Mouse (Mus musculus) heart, adult 8-10 months (tissue): ENCODE results near the gene Gpr55. TPM values are rescaled to one million over a fixed set of nuclear protein-coding genes. Genes with fewer than 3 reads are reported as not detected.

Source experiments
- DNase-seq: peaks from one replicate; pipeline ENCODE4 v3.0.0; 2022; ENCODE audit warnings: low spot score
- total RNA-seq, 4 experiments: library from RNA; stranded (reverse); gene quantifications; 2 replicates each; pipeline ENCODE4 v1.2.4; 2022

Gpr55 gene
- total RNA-seq, 4 experiments from 2014 or later = 0.09 TPM; not detected in 3

DNA sequence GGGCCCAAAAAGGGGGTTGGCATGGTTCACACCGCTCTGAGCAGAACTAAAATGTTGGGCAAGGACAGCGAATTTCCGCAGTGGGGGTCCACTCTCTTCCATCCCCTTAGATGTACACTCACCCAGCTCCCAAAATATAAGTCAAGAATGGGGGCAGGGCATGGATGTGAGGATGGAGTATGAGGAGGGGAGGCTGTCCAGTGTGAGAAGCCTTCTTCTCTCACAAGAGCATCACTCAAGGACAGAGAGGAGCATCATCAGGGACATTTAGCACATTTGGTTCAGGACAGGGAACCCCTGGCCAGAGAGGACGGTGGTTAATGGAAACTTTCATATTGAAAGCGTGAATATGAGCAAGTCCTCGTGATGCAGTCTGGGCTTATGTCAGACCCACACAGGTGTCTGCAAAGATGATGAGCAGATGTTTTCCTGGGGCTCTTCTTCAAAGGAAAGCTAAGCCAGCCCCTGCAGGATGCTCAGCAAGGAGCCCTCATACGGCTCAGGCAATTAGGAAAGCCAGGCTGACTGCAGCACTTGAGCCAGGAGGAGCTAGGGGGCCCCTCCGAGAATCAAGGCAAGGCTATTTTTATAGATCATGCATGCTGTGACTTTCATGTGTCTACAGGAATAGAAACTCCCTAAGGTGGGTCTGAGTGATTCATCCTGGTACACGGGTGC, 2.7 kb downstream of the Gpr55 start:
- DNase-seq = no peak

DNA sequence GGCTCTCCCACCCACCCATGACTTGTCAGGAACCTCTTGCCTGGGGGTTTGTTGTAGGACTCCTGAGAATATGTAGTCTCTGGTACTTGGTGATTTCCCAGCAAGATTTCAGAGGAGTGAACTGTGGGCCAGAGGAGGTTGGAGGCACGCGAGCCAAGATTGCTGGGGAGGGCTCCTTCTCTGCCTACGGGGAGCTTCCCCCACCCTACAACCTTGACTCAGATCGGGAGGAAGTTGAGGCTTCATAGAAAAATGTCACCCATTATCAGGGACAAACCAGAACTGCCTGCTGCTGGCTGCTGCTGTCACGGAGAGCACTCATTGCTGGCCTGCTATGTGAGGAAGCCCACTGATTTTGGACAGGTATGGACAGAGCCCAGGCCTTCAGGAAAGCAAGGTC, 3.5 kb downstream of the Gpr55 start:
- no peak for DNase-seq

- DNase-seq = no peak
Observed at GRCm38 (mm10) chr1:85955150-85955549, 5.7 kb downstream of the Gpr55 start.

GRCm38 (mm10) chr1:85949085-85949684, 11.6 kb downstream of the Gpr55 start:
- no peak for DNase-seq

- DNase-seq = no peak
Observed at GRCm38 (mm10) chr1:85942318-85942717, 18.5 kb downstream of the Gpr55 start.

GRCm38 (mm10) chr1:85937323-85937722, 23.5 kb downstream of the Gpr55 start:
- no peak for DNase-seq

- DNase-seq = no peak
Observed at GRCm38 (mm10) chr1:85936265-85936664, 24.5 kb downstream of the Gpr55 start.

- DNase-seq = peak; percentile 50
Observed at GRCm38 (mm10) chr1:85935148-85935852, 25.5 kb downstream of the Gpr55 start.

GRCm38 (mm10) chr1:85934560-85934959, 26.2 kb downstream of the Gpr55 start:
- DNase-seq = no peak

DNA sequence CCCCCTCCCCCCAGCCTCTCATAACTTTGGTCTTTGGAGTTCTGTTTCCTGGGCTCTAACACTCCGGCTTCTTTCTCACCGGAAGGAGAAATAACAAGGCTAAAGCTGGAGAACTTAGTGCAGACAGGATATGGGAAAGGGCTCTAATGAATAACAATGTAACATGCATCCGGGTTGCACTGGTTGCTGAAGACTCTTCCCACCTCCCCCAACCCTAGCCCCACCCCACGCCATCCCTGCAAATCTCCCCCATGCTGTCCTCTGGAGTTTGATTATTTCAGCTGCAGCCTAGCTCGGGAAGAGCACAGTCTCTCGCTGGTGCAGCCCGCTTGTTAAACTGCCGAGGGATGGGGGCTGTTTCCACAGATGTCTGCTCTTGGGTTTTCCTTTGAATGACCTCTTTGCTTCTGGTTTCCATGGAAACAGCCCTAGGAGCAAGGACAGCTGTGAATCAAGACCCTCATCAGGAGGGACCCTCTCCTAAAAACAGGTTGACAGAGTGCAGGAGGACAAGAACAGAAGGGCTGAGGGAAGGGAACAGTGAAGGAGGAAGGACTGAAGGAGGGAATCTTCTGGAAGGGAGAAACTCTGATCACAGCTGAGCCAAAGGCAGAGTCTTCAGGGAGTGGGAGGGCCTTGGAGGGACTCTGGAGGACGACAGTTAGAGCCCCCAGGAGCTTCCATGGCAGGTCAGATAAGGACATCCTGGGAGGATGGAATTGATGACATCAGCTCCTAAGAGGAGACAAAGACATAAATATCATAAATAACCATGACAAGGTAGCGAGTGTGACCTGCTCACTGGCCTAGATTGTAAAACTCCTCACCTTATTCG, 27.0 kb downstream of the Gpr55 start:
- no peak for DNase-seq

DNA sequence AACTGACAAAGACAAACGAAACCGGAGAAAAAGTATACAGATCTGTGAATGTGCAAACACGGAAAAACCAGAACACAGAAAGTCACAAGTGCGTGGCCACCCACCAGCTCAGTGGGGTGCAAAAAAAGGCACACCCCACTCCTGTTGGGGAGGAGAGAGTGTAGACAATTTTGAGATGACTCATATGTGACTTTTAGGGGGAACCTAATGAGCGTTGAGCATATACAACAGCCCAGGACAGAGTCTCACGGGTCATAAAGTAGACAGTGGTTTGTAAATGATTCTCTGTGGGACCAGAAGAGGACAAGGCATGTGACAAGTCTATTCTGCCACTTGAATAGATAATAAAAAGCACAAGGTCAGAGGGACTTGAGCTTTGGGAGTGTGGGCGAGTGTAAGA, 27.6 kb downstream of the Gpr55 start:
- DNase-seq = no peak

DNA sequence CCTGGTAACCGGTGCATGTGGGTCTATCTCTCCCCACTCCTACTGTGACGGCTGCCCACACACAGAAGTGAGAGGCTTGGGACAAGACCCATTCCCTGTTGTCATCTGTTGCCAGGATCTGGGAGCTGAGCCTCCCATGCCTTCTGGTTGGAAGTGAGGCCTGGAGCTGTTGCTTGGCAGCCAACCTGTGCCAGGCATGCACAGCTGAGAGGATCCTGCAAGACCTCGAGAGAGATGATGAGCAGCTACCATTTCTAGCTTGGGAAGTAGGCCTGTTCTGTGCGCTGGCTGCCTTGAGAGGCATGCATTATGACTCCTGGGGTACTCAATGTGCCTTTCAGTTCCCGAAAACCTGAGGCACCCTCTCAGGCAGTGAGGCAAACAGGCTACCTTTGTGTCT, 29.6 kb downstream of the Gpr55 start:
- no peak for DNase-seq

DNA sequence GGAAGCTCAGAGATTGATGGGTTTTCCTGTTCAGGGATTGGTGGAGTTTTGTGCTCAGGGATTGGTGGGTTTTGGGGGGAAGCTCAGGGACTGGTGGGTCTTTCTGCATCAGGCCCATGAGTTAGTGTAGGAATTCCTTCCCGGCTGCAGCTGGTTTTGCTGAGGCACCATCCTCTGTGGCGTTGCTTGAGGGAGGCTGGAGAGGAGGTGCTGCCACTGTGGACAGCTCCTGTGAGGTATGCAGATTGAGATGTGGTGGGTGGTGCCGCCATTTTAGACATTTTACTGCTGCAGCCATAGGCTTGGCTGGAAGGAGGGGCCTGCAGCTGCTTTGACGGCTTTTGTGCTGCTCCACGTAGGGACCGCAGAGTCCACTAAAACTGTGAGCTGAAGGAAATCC, 31.4 kb downstream of the Gpr55 start:
- DNase-seq = no peak

- no peak for DNase-seq
Observed at GRCm38 (mm10) chr1:85928688-85929065, 32.1 kb downstream of the Gpr55 start.

DNA sequence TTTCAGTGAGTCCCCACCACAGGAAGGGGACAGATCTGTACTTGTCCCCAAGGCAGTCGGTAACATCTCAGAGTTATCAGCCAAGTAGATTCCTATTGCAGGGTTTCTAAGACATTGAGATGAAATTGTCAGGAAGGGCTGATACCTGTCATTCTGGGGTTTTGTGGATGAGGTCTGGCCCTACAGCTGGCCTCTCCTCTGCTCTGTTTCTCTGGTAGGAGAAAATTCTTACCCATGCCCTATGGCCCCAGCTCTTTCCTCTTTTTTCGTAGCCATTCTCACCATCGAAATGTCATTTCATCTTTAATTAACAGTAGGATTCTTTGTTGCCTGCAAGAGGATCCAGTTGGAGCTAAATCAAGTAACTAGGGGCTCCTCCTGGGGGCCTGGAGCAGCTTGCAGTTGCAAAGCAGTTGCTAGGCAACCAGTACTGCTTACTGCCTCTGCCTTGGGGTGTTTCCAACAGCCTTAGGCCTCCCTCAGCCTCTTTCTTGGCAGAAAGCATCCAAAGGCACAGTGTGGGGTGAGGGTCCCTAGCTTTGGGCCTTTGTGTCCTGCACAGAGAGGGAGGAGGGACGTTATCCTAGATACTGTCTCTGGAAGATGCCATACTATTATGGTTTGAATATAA, 32.6 kb downstream of the Gpr55 start, which contains the start of gene 4933407L21Rik:
Gene 4933407L21Rik, plus strand, starts transcription at position 427 of the 631 bp plus-strand sequence.
- no peak for DNase-seq

- DNase-seq = no peak
Observed at GRCm38 (mm10) chr1:85925183-85925582, 35.6 kb downstream of the Gpr55 start.

DNA sequence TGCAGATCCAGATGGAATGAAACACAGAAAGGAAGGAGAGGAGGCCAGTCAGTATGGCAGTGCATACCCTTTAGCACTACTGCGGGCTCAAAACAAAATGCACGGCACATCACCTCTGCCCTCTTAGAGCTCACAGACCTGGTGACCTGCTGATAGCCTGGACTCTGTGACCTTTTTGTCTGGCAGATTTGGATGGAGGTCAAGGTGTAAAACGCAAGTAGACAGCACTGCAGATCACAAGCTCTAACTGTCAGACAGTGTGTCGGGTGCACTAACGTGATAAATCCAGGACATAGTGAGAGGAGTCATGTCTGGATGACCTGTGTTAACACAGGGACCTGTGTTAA, 38.0 kb downstream of the Gpr55 start:
- DNase-seq = no peak

DNA sequence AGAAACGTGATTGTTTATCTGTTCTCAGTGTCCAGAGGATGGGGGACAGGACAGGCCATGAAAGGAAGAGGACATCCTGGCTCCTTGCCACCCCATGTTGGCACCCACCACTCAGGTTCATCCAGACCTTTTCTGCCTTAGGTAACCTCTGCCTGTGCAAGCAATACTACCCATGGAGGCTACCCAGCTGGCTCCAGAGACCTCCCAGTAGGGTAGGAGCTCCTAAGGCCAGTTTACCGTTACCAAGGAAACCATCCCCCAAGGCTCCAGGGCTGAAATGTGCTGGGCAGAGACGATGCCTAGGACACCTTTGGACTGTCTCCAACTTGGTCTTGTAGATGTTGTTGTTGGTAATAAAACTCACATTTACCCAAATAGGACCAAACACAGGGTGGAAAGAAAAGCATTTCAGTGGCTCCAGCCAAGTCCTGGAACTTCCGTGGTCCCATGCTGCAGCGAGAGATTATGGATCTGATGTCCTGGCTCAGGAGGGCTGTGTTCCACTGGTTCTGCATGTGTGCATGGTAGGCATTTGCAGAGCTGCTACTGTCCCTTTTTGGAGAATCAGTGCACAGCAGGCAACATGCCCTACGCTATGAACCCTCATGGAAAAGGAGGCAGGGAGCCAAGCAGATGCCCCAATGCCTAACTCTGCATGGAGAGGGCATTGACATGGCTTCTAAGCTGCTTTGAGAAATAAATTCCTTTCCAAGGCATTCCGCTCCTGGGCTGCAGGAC, 38.5 kb downstream of the Gpr55 start:
- DNase-seq = no peak

- DNase-seq = no peak
Observed at GRCm38 (mm10) chr1:85921725-85922124, 39.1 kb downstream of the Gpr55 start.

GRCm38 (mm10) chr1:85919621-85920020, 41.2 kb downstream of the Gpr55 start:
- DNase-seq = no peak
